Mouse (Mus musculus) lung, postnatal 0 days (tissue): Measurements from ENCODE around the gene Mptx2.

Experiments used
- CTCF ChIP-seq: IDR thresholded peaks from 2 replicates; pipeline ENCODE4 v1.5.1; 2016; ENCODE audit warnings: antibody characterized with exemption, mild to moderate bottlenecking
- EP300 ChIP-seq: IDR thresholded peaks from 2 replicates; pipeline ENCODE4 v1.6.1; 2016; ENCODE audit warnings: antibody characterized with exemption, mild to moderate bottlenecking, control low read depth

DNA sequence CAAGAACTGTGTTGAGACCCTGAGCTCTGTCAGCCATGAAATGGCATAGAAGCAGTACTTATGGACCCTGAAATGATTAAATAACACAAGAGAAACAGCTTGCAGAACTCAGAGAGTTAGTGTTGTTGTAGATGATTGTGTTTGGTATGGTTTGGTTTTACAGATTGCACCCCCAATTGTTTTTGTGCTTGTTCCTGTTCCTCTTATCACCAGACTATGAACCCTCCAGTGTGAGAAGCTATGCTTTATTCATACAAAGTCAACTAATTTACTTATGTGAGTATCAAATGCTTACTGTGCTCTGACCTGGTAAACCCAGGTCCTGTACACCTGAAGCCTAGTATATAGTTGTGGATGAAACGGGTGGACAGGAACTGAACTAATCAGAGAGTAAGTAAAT lies 49.0 kb upstream of the Mptx2 start:
- TF ChIP-seq CTCF, result no peak
- TF ChIP-seq EP300, result no peak
